Mouse (Mus musculus): ENCODE measurements at regions not wholly inside any gene's neighbourhood (a gene's known extent, or its start where the extent isn't known, plus 50 kb on each side); places are given as distances from the start of the nearest gene placed in this dataset.

- no peak for DNase-seq (ENCODE audit: low spot score in 2 of 2)
Observed at GRCm38 (mm10) chr4:4920256-4920655, 127.1 kb upstream of the Impad1 start.

- DNase-seq (ENCODE audit: low spot score in 2 of 2) = peak in 1 of 2 experiments; percentile 2
Observed at GRCm38 (mm10) chr4:4875257-4875656, 82.1 kb upstream of the Impad1 start.

- DNase-seq (ENCODE audit: low spot score in 2 of 2) = no peak
Observed at GRCm38 (mm10) chr4:4858345-4858744, 65.2 kb upstream of the Impad1 start.

Measured in heart, adult 9 months (tissue).